Mouse (Mus musculus): ENCODE data around the gene S1pr2. TPM values are rescaled to one million over a fixed set of nuclear protein-coding genes. Genes with fewer than 3 reads are reported as not detected.
"Not testable (repeated sequence)": the region's sequence is repeated elsewhere in the genome, so short reads cannot be mapped to it uniquely, and the experiment has no call there.

S1pr2 gene
- polyA plus RNA-seq, 1 experiment, result 4.0 TPM

DNA sequence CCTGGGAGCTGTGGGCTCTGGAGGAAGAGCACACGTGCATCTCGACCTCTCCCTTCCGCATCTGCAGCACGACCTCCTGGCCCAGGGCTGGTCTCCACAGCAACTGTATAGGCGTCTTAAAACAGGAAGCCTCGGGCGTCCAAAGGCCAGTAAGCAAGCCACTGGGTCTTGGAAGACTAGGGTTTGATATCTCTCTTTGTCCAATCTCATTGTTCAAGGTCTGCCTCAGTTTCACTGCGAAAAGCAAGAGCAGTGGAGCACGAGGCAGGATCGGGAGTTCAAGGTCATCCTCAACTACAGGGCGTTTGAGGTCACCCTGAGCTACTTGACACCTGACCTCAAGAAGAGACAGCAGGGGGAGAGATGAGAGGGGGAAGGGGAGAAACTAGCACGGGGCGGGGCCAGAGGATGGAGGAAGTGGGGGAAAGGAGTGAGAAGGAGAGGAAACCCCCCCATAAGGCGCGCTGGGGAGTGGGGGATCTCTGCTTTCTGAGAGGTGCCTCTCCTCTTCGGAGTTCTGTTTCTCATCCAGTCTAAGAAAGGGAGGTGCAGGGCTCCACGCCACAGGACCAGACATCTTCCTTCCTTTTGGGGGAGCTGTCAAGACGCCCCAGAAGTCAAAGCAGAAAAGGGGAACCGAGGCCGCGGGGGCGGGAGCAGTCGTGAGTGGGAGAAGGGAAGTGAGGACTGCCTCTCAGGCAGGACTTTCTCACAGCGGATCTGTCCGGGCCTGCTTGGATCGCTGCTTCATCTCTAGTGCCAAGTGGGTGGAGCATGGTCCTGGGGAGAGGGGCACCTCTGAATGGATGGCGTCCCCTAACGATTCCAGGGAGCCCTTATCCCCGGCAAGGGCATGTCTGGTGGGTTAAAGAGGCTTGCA lies 38.4 kb upstream of the S1pr2 start:
- H3K4me1 ChIP-seq, result peaks cover 60% of the 10 kb centered on the region
- H3K4me3 ChIP-seq (replicated peaks), result peak overlapping the region; percentile 93
- H3K27me3 ChIP-seq (replicated peaks), result peaks cover 43% of the 10 kb centered on the region

GRCm38 (mm10) chr9:21012368-21012767 lies 35.8 kb upstream of the S1pr2 start:
- no peak for TF ChIP-seq FLI1 (IDR thresholded peaks at IDR 0.05; ENCODE audit: low read length)

More for the DNA sequence above, 38.4 kb upstream of the S1pr2 start:
- H3K36me3 ChIP-seq (replicated peaks; ENCODE audit: low read length), result peaks cover 10% of the 10 kb centered on the region
- H3K9me3 ChIP-seq, result no peaks in the 10 kb centered on the region
- TF ChIP-seq GATA1 (IDR thresholded peaks at IDR 0.05; ENCODE audit: borderline replicate concordance, low read length) (no peak), FLI1 (IDR thresholded peaks at IDR 0.05; ENCODE audit: low read length) (no peak)

DNA sequence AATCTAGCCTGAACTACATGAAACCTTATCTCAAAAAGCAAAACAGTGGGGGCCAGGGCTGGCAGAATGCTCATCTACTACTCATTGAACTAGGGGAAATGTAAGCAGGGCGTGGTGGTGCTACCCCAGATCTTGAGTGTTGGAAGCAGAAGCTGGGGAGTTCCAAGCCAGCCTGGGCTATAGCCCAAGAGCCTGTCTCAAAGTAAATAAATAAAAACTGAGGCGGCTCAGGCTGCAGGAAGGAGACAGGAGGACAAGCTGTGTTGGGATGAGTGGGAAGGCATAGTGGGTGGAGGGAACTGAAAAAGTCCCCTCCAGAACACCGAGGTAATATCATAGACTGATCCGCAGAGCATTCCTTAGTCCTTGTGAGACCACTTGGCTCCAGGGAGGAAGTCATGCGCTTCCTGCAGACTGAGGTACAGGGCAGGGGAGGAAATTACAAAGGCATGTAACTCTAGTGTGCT lies 35.3 kb upstream of the S1pr2 start:
- Histone ChIP-seq H3K36me3 (replicated peaks; ENCODE audit: low read length) (peaks cover 22% of the 10 kb centered on the region), H3K4me1 (peaks cover 48% of the 10 kb centered on the region), H3K4me3 (replicated peaks) (peak overlapping the region; percentile 74), H3K9me3 (no peaks in the 10 kb centered on the region), H3K27me3 (replicated peaks) (peaks cover 24% of the 10 kb centered on the region)
- TF ChIP-seq FLI1 (IDR thresholded peaks at IDR 0.05; ENCODE audit: low read length), result no peak
- no peak for TF ChIP-seq GATA1 (IDR thresholded peaks at IDR 0.05; ENCODE audit: borderline replicate concordance, low read length)

More at GRCm38 (mm10) chr9:21012368-21012767, 35.8 kb upstream of the S1pr2 start:
- peaks cover 17% of the 10 kb centered on the region for H3K36me3 ChIP-seq (replicated peaks; ENCODE audit: low read length)
- peaks cover 53% of the 10 kb centered on the region for H3K4me1 ChIP-seq
- H3K9me3 ChIP-seq, result no peaks in the 10 kb centered on the region
- H3K4me3 ChIP-seq (replicated peaks), result peak overlapping the region; percentile 74
- H3K27me3 ChIP-seq (replicated peaks), result peaks cover 28% of the 10 kb centered on the region

GRCm38 (mm10) chr9:21010939-21011541 lies 34.5 kb upstream of the S1pr2 start:
- H3K9me3 ChIP-seq; H3K4me3 ChIP-seq (replicated peaks): not testable (repeated sequence)
- peaks cover 16% of the 10 kb centered on the region for H3K27me3 ChIP-seq (replicated peaks)
- peaks cover 30% of the 10 kb centered on the region for H3K36me3 ChIP-seq (replicated peaks; ENCODE audit: low read length)
- peaks cover 40% of the 10 kb centered on the region for H3K4me1 ChIP-seq

- TF ChIP-seq GATA1 (IDR thresholded peaks at IDR 0.05; ENCODE audit: borderline replicate concordance, low read length) (no peak), FLI1 (IDR thresholded peaks at IDR 0.05; ENCODE audit: low read length) (no peak)
- peaks cover 9% of the 10 kb centered on the region for H3K27me3 ChIP-seq (replicated peaks)
- no peaks in the 10 kb centered on the region for H3K9me3 ChIP-seq
- H3K36me3 ChIP-seq (replicated peaks; ENCODE audit: low read length), result peaks cover 37% of the 10 kb centered on the region
- H3K4me1 ChIP-seq, result peaks cover 33% of the 10 kb centered on the region
- H3K4me3 ChIP-seq (replicated peaks), result no peak overlapping the region
Observed at GRCm38 (mm10) chr9:21010362-21010761, 33.8 kb upstream of the S1pr2 start.

DNA sequence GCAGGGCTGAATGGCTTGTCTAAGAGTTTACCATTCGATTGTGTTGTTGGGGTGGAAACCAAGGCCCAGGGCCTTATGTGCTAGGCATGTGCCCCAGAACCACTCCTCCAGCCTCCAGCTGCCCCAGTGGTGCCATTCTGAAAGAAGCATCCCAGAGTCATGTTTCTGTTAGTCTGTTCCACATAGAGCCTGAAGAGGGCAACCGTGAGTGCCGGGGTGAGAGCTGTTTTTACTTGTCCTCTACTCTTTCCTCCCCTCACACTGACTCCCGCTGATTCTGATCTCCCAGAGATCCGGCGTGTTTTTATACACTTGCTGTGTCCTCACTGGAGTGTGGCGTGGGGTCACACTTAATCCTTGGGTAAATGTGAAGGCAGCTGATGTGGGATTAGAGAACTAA lies 31.4 kb upstream of the S1pr2 start:
- Histone ChIP-seq H3K9me3 (no peaks in the 10 kb centered on the region), H3K27me3 (replicated peaks) (no peaks in the 10 kb centered on the region), H3K36me3 (replicated peaks; ENCODE audit: low read length) (peaks cover 47% of the 10 kb centered on the region), H3K4me1 (peaks cover 26% of the 10 kb centered on the region), H3K4me3 (replicated peaks) (no peak overlapping the region)
- TF ChIP-seq GATA1 (IDR thresholded peaks at IDR 0.05; ENCODE audit: borderline replicate concordance, low read length) (no peak), FLI1 (IDR thresholded peaks at IDR 0.05; ENCODE audit: low read length) (no peak)

DNA sequence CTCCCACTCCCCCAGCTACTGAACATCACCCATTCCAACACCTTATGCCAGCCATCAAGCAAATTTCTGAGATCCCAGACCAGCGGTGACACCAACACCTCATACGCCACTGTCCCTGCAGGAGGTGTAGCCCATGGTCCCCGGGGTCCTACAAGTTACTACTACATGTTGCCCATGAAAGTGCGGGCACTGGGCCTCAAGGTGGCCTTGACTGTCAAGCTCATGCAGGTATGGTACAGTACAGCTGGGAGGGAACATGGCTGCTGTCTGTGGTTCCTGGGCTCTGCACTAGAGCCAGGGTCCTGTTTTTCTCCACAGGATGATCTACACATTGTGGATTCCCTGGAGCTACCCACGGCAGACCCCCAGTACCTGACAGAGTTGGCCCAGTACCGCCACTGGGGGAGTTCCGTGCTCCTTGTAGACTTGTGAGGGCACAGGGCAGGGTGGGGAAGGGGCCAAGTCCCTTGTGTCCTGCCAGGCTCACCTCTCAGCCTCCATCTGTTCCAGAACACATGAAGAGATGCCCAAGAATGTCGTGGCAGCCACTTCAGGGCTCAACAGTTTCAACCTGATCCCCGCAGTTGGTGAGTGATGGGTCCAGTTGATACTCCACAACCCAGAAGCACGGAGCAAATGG lies 30.9 kb upstream of the S1pr2 start:
- Histone ChIP-seq H3K36me3 (replicated peaks; ENCODE audit: low read length) (peaks cover 47% of the 10 kb centered on the region), H3K4me3 (replicated peaks) (no peak overlapping the region), H3K4me1 (peaks cover 22% of the 10 kb centered on the region), H3K9me3 (no peaks in the 10 kb centered on the region), H3K27me3 (replicated peaks) (no peaks in the 10 kb centered on the region)
- no peak for TF ChIP-seq FLI1 (IDR thresholded peaks at IDR 0.05; ENCODE audit: low read length)
- TF ChIP-seq GATA1 (IDR thresholded peaks at IDR 0.05; ENCODE audit: borderline replicate concordance, low read length), result no peak

DNA sequence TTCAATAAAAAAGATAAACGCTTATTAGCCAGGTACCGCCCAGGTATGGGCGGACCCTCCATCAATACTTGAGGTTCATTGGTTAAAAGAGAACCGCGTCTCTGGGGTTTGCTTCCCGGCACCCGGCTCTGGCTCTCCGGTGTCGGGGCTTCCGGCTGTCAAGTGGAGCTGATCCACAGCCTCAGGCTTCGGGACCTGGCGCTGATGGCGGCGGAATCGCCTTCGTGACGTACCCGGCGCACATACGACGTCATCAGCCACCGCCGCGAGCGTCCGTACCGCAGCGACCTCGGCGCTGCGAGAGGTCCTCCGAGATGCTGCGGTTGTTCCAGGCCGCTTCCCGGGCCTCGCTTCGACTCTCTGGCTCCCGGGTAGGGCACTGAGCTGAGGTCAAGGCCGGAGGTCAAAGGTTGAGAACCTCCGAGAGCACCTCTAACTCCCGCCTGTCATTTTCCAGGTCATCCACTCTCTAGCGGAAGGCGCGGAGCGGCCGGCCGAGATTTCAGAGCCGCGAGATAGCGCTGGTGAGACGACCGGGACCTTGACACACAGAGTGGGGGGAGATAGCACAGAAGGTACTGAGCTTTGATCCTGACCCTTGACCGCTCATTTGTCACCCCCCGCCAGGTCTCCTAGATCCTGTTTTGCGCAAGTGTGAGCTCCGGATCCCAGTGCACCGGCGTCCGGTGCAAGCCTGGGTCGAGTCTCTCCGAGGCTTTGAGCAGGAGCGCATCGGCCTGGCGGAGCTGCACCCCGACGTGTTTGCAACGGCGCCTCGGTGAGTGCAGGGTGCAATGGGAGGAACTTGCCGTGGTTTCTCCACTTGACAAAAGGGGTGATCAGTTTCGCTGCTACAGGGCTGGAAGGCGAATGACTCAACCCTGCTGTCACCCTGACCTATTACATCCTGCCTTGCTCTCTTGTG lies 26.3 kb upstream of the S1pr2 start, which contains the start of gene Mrpl4:
Mrpl4 (plus strand) TSS at position 112 of the 925 bp plus-strand sequence.
- no peak for TF ChIP-seq GATA1 (IDR thresholded peaks at IDR 0.05; ENCODE audit: borderline replicate concordance, low read length)
- no peak for TF ChIP-seq FLI1 (IDR thresholded peaks at IDR 0.05; ENCODE audit: low read length)
- H3K9me3 ChIP-seq, result no peaks in the 10 kb centered on the region

GRCm38 (mm10) chr9:21002270-21002626 lies 25.7 kb upstream of the S1pr2 start:
- peaks cover 29% of the 10 kb centered on the region for H3K4me1 ChIP-seq
- TF ChIP-seq FLI1 (IDR thresholded peaks at IDR 0.05; ENCODE audit: low read length), result no peak
- TF ChIP-seq GATA1 (IDR thresholded peaks at IDR 0.05; ENCODE audit: borderline replicate concordance, low read length), result no peak
- no peaks in the 10 kb centered on the region for H3K27me3 ChIP-seq (replicated peaks)
- no peaks in the 10 kb centered on the region for H3K9me3 ChIP-seq
- H3K4me3 ChIP-seq (replicated peaks), result peak overlapping the region; percentile 92
- peaks cover 28% of the 10 kb centered on the region for H3K36me3 ChIP-seq (replicated peaks; ENCODE audit: low read length)

More for the DNA sequence above, 26.3 kb upstream of the S1pr2 start, which contains the start of gene Mrpl4:
- Histone ChIP-seq H3K27me3 (replicated peaks) (no peaks in the 10 kb centered on the region), H3K4me1 (peaks cover 23% of the 10 kb centered on the region), H3K36me3 (replicated peaks; ENCODE audit: low read length) (peaks cover 35% of the 10 kb centered on the region), H3K4me3 (replicated peaks) (peak within 1 kb of the TSS; percentile 92)

Measured in megakaryocyte, embryonic 14.5 days (primary cell).